Mouse (Mus musculus) stomach, postnatal 0 days (tissue): ENCODE measurements around the gene BC048679. TPM values are rescaled to one million over a fixed set of nuclear protein-coding genes. Genes with fewer than 3 reads are reported as not detected.

Experiments
- ATAC-seq: fragments of 200-750 bp; cut with Nextera tagmentation; 2 replicates; pipeline ENCODE4 v1.8.0; 2017; ENCODE audit not compliant: low FRiP score, low TSS enrichment
- DNase-seq: peaks from one replicate; pipeline ENCODE4 v3.0.0-alpha.2; 2016; ENCODE audit warnings: low spot score
- H3K27ac ChIP-seq: fragments of 300-500 bp; sonication (generic); replicated peaks from 2 replicates; pipeline ENCODE4 v1.5.1; 2014; ENCODE audit warnings: mild to moderate bottlenecking, control low read depth
- H3K27me3 ChIP-seq: fragments of 300-500 bp; sonication (generic); 2 replicates; pipeline ENCODE4 v1.6.1; 2014; ENCODE audit warnings: low read length; ENCODE audit not compliant: control insufficient read depth, insufficient read depth
- H3K36me3 ChIP-seq: fragments of 300-500 bp; sonication (generic); 2 replicates; pipeline ENCODE4 v1.6.1; 2014; ENCODE audit warnings: low read length, mixed read lengths; ENCODE audit not compliant: control insufficient read depth, insufficient read depth
- H3K4me1 ChIP-seq: fragments of 300-500 bp; sonication (generic); replicated peaks from 2 replicates; pipeline ENCODE4 v1.6.1; 2014; ENCODE audit warnings: antibody characterized with exemption; ENCODE audit not compliant: control insufficient read depth, insufficient read depth
- H3K4me2 ChIP-seq: fragments of 300-500 bp; sonication (generic); replicated peaks from 2 replicates; pipeline ENCODE4 v1.6.1; 2014; ENCODE audit warnings: low read depth, mild to moderate bottlenecking, control low read depth, moderate library complexity
- H3K4me3 ChIP-seq: fragments of 300-500 bp; sonication (generic); 2 replicates; pipeline ENCODE4 v1.5.1; 2014; ENCODE audit warnings: low read depth, low read length, control low read depth
- H3K9ac ChIP-seq: fragments of 300-500 bp; sonication (generic); 2 replicates; pipeline ENCODE4 v1.6.1; 2014; ENCODE audit warnings: mild to moderate bottlenecking, low read length, control low read depth, mixed read lengths
- H3K9me3 ChIP-seq: fragments of 300-500 bp; sonication (generic); 2 replicates; pipeline ENCODE4 v1.6.1; 2016; ENCODE audit warnings: low read length; ENCODE audit not compliant: control insufficient read depth
- CTCF ChIP-seq: IDR thresholded peaks from 2 replicates; pipeline ENCODE4 v1.5.1; 2016; ENCODE audit warnings: antibody characterized with exemption, low read depth, mild to moderate bottlenecking, moderate library complexity
- EP300 ChIP-seq: optimal IDR thresholded peaks from 2 replicates; pipeline ENCODE3; 2016; ENCODE audit warnings: antibody characterized with exemption
- WGBS: fragments of 180-500 bp; shearing (Covaris S2); extraction: QIAGEN DNeasy Blood & Tissue Kit; methylation state at CpG from one replicate; pipeline ENCODE4 v1.1.7; 2014; 5-methylcytosine and 5-hydroxymethylcytosine counted together
- polyA plus RNA-seq: library from polyadenylated mRNA; unstranded; fragments of >200 nt; fragmentation: Nextera tagmentation; extraction: Ambion mirVana; gene quantifications from 2 replicates; pipeline ENCODE4 v1.2.1, GENCODE M21; 2015

Gene BC048679
- polyA plus RNA-seq, 1 experiment from 2014 or later = not detected

DNA sequence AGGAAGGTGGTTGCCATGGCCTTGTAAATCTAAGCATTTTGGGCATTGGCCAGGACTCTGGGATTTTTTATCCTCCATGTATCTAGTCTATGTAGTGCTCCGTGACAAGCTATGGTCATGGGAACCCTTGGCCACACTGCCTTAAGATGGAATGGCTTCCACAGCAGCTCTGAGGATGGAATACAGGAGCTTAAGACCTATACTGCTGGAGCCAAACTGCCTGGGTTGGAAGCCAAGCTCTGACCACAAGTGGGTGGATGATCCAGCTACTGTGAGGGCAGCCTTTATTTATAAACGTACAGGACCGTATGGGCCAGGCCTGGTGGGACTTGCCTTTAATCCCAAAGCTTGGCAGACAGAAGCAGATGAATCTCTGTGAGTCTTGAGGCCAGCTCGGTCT, 38.4 kb upstream of the BC048679 start:
- no peak for TF ChIP-seq CTCF
- no peak for TF ChIP-seq EP300
- H3K9ac ChIP-seq = no peak overlapping the region
- H3K9me3 ChIP-seq = no peaks in the 10 kb centered on the region
- no peak overlapping the region for H3K4me2 ChIP-seq
- DNase-seq = no peak
- H3K36me3 ChIP-seq = peaks cover 3% of the 10 kb centered on the region
- no peak overlapping the region for H3K4me3 ChIP-seq
- H3K27me3 ChIP-seq = no peaks in the 10 kb centered on the region
- no peak for ATAC-seq
- no peaks in the 10 kb centered on the region for H3K4me1 ChIP-seq
- H3K27ac ChIP-seq = no peak overlapping the region
- whole genome bisulfite sequencing = 76% methylated on average over 4 of the region's 4 CpGs

DNA sequence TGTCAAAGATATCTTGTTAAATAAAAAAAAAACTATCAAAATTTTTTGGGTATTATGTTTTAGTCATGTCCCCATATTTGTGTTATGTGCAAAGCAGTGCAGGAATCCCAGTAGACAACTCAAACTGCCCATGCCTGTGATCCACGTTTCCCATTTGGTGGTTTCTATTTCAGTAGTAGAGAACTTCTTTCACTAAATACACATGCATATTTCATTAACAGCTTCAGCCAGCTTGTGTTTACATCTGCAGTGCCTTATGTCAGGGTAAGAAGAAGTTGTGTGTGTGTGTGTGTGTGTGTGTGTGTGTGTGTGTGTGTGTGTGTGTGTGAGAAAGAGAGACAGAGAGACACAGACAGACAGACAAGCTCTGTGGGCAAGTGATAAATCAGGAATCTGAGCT, 33.4 kb upstream of the BC048679 start:
- Histone ChIP-seq H3K4me3 (no peak overlapping the region), H3K27ac (no peak overlapping the region), H3K4me2 (no peak overlapping the region), H3K9ac (no peak overlapping the region), H3K9me3 (no peaks in the 10 kb centered on the region), H3K36me3 (peaks cover 9% of the 10 kb centered on the region), H3K4me1 (no peaks in the 10 kb centered on the region), H3K27me3 (no peaks in the 10 kb centered on the region)
- DNase-seq (no peak), ATAC-seq (no peak)
- TF ChIP-seq EP300 (no peak), CTCF (no peak)
- WGBS = 71% methylated on average over 1 of the region's 1 CpGs

- ATAC-seq (no peak), DNase-seq (no peak)
- H3K36me3 ChIP-seq = peaks cover 6% of the 10 kb centered on the region
- no peak overlapping the region for H3K4me3 ChIP-seq
- 0 out of 2 replicates have a peak, but pooled peaks cover 2% of the 10 kb centered on the region for H3K4me1 ChIP-seq
- WGBS = 86% methylated on average over 8 of the region's 8 CpGs
- H3K4me2 ChIP-seq = no peak overlapping the region
- no peak overlapping the region for H3K27ac ChIP-seq
- H3K9ac ChIP-seq = no peak overlapping the region
- TF ChIP-seq EP300 (no peak), CTCF (no peak)
- H3K27me3 ChIP-seq = no peaks in the 10 kb centered on the region
- H3K9me3 ChIP-seq = no peaks in the 10 kb centered on the region
These were observed 30.8 kb upstream of the BC048679 start for GRCm38 (mm10) chr7:81528918-81529317.

DNA sequence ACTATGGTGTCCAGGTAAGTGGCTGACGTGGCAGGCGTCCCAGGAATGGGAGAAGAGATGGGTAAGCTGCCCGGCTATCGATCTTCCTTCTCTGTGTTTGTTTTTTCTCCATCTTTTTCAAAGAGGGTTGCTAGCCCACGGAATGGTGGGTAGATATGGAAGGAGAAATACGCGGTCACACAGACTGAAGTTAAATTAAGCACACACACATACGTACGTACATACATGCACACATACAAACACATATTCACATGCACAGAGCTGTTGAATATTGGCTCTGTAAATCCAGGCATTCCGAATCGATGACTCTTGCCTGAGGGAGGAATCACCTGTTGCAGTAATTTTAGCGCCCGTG, 25.6 kb upstream of the BC048679 start:
- peak overlapping the region; percentile 73 for H3K4me3 ChIP-seq
- no peaks in the 10 kb centered on the region for H3K9me3 ChIP-seq
- DNase-seq (no peak), ATAC-seq (peak; percentile 10; the same call in 1 of the 2 replicates)
- H3K4me2 ChIP-seq = peak overlapping the region; percentile 60
- peak overlapping the region; percentile 88 for H3K27ac ChIP-seq
- no peaks in the 10 kb centered on the region for H3K36me3 ChIP-seq
- H3K9ac ChIP-seq = peak overlapping the region; percentile 63
- WGBS = 5% methylated on average over 13 of the region's 13 CpGs
- TF ChIP-seq EP300 (no peak), CTCF (no peak)
- H3K4me1 ChIP-seq = 0 out of 2 replicates have a peak, but pooled peaks cover 2% of the 10 kb centered on the region
- H3K27me3 ChIP-seq = no peaks in the 10 kb centered on the region

GRCm38 (mm10) chr7:81523008-81523662, 25.1 kb upstream of the BC048679 start:
- peak overlapping the region; percentile 73 for H3K4me3 ChIP-seq
- peak overlapping the region; percentile 60 for H3K4me2 ChIP-seq
- 0 out of 2 replicates have a peak, but pooled peaks cover 2% of the 10 kb centered on the region for H3K4me1 ChIP-seq
- no peaks in the 10 kb centered on the region for H3K36me3 ChIP-seq
- DNase-seq (peak; percentile 96), ATAC-seq (peak; percentile 97)
- WGBS = under 1% methylated on average over 31 of the region's 31 CpGs
- H3K9ac ChIP-seq = peak overlapping the region; percentile 63
- H3K27me3 ChIP-seq = no peaks in the 10 kb centered on the region
- no peak for TF ChIP-seq EP300
- TF ChIP-seq CTCF = peak; percentile 64
- no peaks in the 10 kb centered on the region for H3K9me3 ChIP-seq
- peak overlapping the region; percentile 88 for H3K27ac ChIP-seq

DNA sequence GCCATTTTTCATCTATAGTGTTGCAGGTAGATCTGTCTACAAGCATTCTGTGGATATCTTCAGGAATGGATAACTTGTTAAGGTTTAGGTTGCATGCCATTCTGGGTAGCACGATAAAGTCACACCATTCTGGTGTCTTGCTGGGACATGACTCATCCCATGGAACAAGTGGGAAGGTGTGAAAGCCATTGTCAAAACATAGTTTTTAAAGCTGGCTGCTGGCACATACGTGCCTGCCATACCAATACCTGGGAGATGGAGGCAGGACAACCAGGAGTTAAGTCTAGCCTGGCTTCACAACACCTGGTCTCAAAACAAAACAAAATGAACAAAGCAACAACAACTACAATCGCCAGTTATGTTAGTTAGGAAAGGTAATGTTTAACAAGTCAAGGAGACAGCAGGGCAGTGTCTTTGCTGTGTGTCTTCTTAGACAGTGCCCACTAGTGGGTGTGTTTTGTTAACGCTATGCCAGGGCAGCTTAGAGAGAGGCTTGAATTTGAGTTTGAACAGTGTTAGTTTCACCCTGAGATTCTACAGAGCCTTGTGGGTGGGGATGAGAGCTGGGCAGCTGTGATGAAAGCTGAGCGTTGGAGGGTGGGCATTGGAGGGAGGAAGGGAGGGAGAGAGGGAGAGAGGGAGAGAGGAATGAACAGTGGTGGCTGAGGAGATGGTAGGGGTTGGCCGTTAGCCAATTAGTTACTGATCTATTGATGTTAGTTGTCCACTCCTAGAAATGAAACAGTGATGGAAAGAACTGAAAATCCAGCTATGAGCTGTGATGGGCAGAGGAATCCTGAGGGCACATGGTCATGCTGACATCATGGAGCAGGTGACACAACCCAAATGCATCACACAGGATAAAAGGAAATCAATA, 18.3 kb upstream of the BC048679 start:
- Histone ChIP-seq H3K4me3 (no peak overlapping the region), H3K4me1 (no peaks in the 10 kb centered on the region), H3K4me2 (no peak overlapping the region), H3K9me3 (no peaks in the 10 kb centered on the region), H3K27ac (no peak overlapping the region), H3K27me3 (no peaks in the 10 kb centered on the region), H3K9ac (no peak overlapping the region), H3K36me3 (no peaks in the 10 kb centered on the region)
- ATAC-seq = no peak
- WGBS = 61% methylated on average over 6 of the region's 6 CpGs
- DNase-seq = no peak
- TF ChIP-seq CTCF (peak; percentile 31), EP300 (no peak)
